Mouse (Mus musculus) limb, embryonic 14.5 days (tissue): ENCODE results near the gene Kel. TPM values are rescaled to one million over a fixed set of nuclear protein-coding genes. Genes with fewer than 3 reads are reported as not detected.

ENCODE experiments used
- ATAC-seq: fragments of 200-750 bp; cut with Nextera tagmentation; 2 replicates; pipeline ENCODE4 v1.8.0; 2017; ENCODE audit warnings: low read depth, moderate number of reproducible peaks, moderate TSS enrichment; ENCODE audit not compliant: low FRiP score
- DNase-seq: peaks from one replicate; pipeline ENCODE4 v3.0.0-alpha.2; 2015; ENCODE audit warnings: low spot score
- H3K27ac ChIP-seq: fragments of 300-500 bp; sonication (generic); replicated peaks from 2 replicates; pipeline ENCODE4 v1.5.1; 2014; ENCODE audit warnings: low read depth, mild to moderate bottlenecking, low read length, moderate library complexity, mixed read lengths
- H3K27me3 ChIP-seq: fragments of 300-500 bp; sonication (generic); 2 replicates; pipeline ENCODE4 v1.6.1; 2014; ENCODE audit warnings: low read length, mixed read lengths; ENCODE audit not compliant: control insufficient read depth, insufficient read depth
- H3K36me3 ChIP-seq: fragments of 300-500 bp; sonication (generic); 2 replicates; pipeline ENCODE4 v1.6.1; 2014; ENCODE audit warnings: mild to moderate bottlenecking, low read length, moderate library complexity, mixed read lengths; ENCODE audit not compliant: control insufficient read depth, insufficient read depth
- H3K4me1 ChIP-seq: fragments of 300-500 bp; sonication (generic); 2 replicates; pipeline ENCODE4 v1.6.1; 2014; ENCODE audit warnings: antibody characterized with exemption, low read length, mixed read lengths; ENCODE audit not compliant: control insufficient read depth, insufficient read depth
- H3K4me2 ChIP-seq: fragments of 300-500 bp; sonication (generic); replicated peaks from 2 replicates; pipeline ENCODE4 v1.6.1; 2014; ENCODE audit warnings: low read depth, mild to moderate bottlenecking, low read length, moderate library complexity; ENCODE audit not compliant: severe bottlenecking
- H3K4me3 ChIP-seq: fragments of 300-500 bp; sonication (generic); replicated peaks from 2 replicates; pipeline ENCODE4 v1.5.1; 2014; ENCODE audit warnings: low read length
- H3K9ac ChIP-seq: fragments of 300-500 bp; sonication (generic); 2 replicates; pipeline ENCODE4 v1.6.1; 2014; ENCODE audit warnings: mild to moderate bottlenecking, low read depth, low read length, moderate library complexity; ENCODE audit not compliant: severe bottlenecking
- H3K9me3 ChIP-seq: fragments of 300-500 bp; sonication (generic); 2 replicates; pipeline ENCODE4 v1.6.1; 2016; ENCODE audit warnings: low read length; ENCODE audit not compliant: control insufficient read depth
- POLR2A ChIP-seq: fragments of 200-500 bp; IDR thresholded peaks from 2 replicates; pipeline ENCODE4 v1.8.0; 2012; ENCODE audit warnings: inconsistent platforms, mild to moderate bottlenecking, moderate library complexity, borderline replicate concordance; ENCODE audit not compliant: insufficient read depth, insufficient read length; ENCODE audit errors: extremely low read depth
- WGBS: fragments of 180-500 bp; shearing (Covaris S2); extraction: QIAGEN DNeasy Blood & Tissue Kit; methylation state at CpG from one replicate; pipeline ENCODE4 v1.1.7; 2014; 5-methylcytosine and 5-hydroxymethylcytosine counted together
- polyA plus RNA-seq, 2 experiments: library from polyadenylated mRNA; depleted of rRNA in 1 of 2; stranded (reverse) in 1 of 2; unstranded in 1 of 2; fragments of >200 nt; fragmentation: Nextera tagmentation in 1 of 2; extraction: Ambion mirVana in 1 of 2; gene quantifications; 2 replicates each; pipeline versions ENCODE4 v1.2.1 to v1.2.3; 2012 to 2014

The Kel gene
- polyA plus RNA-seq, 2 experiments: 0.56 to 2.5 TPM

DNA sequence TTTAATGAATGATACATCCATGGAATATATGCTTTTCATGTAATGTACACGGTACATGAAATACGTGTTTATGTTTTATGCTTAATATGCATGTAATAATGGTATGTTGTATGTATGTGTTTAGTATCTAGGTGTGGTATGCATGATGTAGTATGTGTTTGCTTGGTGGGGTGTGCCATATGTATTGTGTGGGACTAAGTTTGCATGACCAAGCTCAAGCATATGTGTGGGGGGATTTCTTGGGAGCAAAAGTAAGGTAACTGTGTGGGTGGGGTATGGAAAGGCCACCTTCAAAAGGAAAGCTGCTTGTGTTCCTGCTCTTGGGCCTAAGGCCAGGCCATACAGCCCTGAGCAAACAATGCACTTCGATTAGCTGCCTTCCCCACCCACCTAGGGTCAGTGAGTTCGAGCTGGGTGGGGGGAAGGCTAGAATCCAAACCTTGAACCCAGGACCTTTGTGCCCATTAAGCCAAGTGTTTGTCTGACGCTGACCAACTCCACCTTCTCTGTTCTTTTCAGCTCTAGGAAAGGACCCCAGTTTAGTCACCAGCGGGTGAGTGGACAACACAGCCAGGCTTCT is 66.1 kb downstream of the Kel start:
- Histone ChIP-seq H3K4me1 (no peaks in the 10 kb centered on the region), H3K27me3 (no peaks in the 10 kb centered on the region), H3K9me3 (no peaks in the 10 kb centered on the region), H3K4me2 (no peak overlapping the region), H3K27ac (no peak overlapping the region), H3K4me3 (no peak overlapping the region), H3K36me3 (no peaks in the 10 kb centered on the region), H3K9ac (no peak overlapping the region)
- WGBS: 75% methylated on average over 6 of the region's 6 CpGs
- no peak for ATAC-seq
- no peak for TF ChIP-seq POLR2A
- DNase-seq: no peak

DNA sequence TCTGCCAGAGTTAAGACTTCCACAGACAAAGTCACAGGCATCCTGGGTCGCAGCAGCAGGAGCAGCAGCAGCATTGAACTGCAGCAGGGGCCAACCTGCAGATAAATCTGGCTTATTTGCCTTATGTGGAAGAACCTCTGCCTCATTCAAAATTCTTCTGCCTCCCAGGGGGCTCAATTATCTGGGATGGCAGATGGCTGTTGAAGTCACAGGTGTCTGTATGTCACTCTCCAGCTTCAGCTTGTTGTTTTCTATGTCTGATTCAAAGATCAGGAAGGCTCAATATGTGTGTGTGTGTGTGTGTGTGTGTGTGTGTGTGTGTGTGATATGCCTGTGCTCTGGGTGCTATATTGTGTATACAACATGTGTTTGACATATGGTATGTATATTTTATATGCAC is 66.7 kb downstream of the Kel start:
- Histone ChIP-seq H3K27me3 (no peaks in the 10 kb centered on the region), H3K9ac (no peak overlapping the region), H3K36me3 (no peaks in the 10 kb centered on the region), H3K9me3 (no peaks in the 10 kb centered on the region), H3K4me2 (no peak overlapping the region), H3K4me3 (no peak overlapping the region), H3K4me1 (no peaks in the 10 kb centered on the region), H3K27ac (no peak overlapping the region)
- TF ChIP-seq POLR2A: no peak
- 21% methylated on average over 1 of the region's 1 CpGs for WGBS
- DNase-seq (no peak), ATAC-seq (no peak)

Other genes starting within 250 kb of the Kel start
- not detected in 2 replicates for gene Prss1, start 245.4 kb downstream of the Kel start, polyA plus RNA-seq (2012; rRNA removed)
- gene Prss1, start 245.4 kb downstream of the Kel start, polyA plus RNA-seq (2014; fragmentation: Nextera tagmentation; extraction: Ambion mirVana): not detected in 2 replicates
- gene Prss2, start 182.6 kb downstream of the Kel start, polyA plus RNA-seq (2012; rRNA removed): 0.08 and 0.18 TPM in 2 replicates
- not detected in 2 replicates for gene Prss2, start 182.6 kb downstream of the Kel start, polyA plus RNA-seq (2014; fragmentation: Nextera tagmentation; extraction: Ambion mirVana)
- gene Ephb6, start 98.9 kb downstream of the Kel start, polyA plus RNA-seq (2012; rRNA removed): 16.6 and 23.6 TPM in 2 replicates
- gene Ephb6, start 98.9 kb downstream of the Kel start, polyA plus RNA-seq (2014; fragmentation: Nextera tagmentation; extraction: Ambion mirVana): 16.7 and 18.8 TPM in 2 replicates
- 0.69 and 0.74 TPM in 2 replicates for gene Trpv6, start 67.9 kb downstream of the Kel start, polyA plus RNA-seq (2012; rRNA removed)
- 0.84 and 1.2 TPM in 2 replicates for gene Trpv6, start 67.9 kb downstream of the Kel start, polyA plus RNA-seq (2014; fragmentation: Nextera tagmentation; extraction: Ambion mirVana)
- gene Trpv5, start 23.6 kb downstream of the Kel start, polyA plus RNA-seq (2012; rRNA removed): not detected in 2 replicates
- gene Trpv5, start 23.6 kb downstream of the Kel start, polyA plus RNA-seq (2014; fragmentation: Nextera tagmentation; extraction: Ambion mirVana): not detected in 2 replicates
- gene Llcfc1, start 19.9 kb downstream of the Kel start, polyA plus RNA-seq (2012; rRNA removed): not detected in 2 replicates
- not detected in 2 replicates for gene Llcfc1, start 19.9 kb downstream of the Kel start, polyA plus RNA-seq (2014; fragmentation: Nextera tagmentation; extraction: Ambion mirVana)
- gene Olfr459, start 70.8 kb upstream of the Kel start, polyA plus RNA-seq (2012; rRNA removed): not detected in 2 replicates
- not detected in 2 replicates for gene Olfr459, start 70.8 kb upstream of the Kel start, polyA plus RNA-seq (2014; fragmentation: Nextera tagmentation; extraction: Ambion mirVana)
- gene Pip, start 143.2 kb upstream of the Kel start, polyA plus RNA-seq (2012; rRNA removed): not detected in 2 replicates
- gene Pip, start 143.2 kb upstream of the Kel start, polyA plus RNA-seq (2014; fragmentation: Nextera tagmentation; extraction: Ambion mirVana): not detected in 2 replicates
- gene Sval2, start 148.7 kb upstream of the Kel start, polyA plus RNA-seq (2012; rRNA removed): not detected in 2 replicates
- gene Sval2, start 148.7 kb upstream of the Kel start, polyA plus RNA-seq (2014; fragmentation: Nextera tagmentation; extraction: Ambion mirVana): not detected in 2 replicates
- gene Sval1, start 247.3 kb upstream of the Kel start, polyA plus RNA-seq (2012; rRNA removed): not detected in 2 replicates
- gene Sval1, start 247.3 kb upstream of the Kel start, polyA plus RNA-seq (2014; fragmentation: Nextera tagmentation; extraction: Ambion mirVana): not detected in 2 replicates